Mouse (Mus musculus) left cerebral cortex, postnatal 4 days (tissue): Measurements from ENCODE around the gene Slx1b. TPM values are rescaled to one million over a fixed set of nuclear protein-coding genes. Genes with fewer than 3 reads are reported as not detected.
"Not testable (repeated sequence)": the region's sequence is repeated elsewhere in the genome, so short reads cannot be mapped to it uniquely, and the experiment has no call there.

ENCODE experiments used
- DNase-seq: peaks from one replicate; pipeline ENCODE4 v3.0.0-alpha.2; 2022
- intact Hi-C: fragments of 180-260 bp; cut with DNase I; formaldehyde crosslinking; loops from one replicate; pipeline ENCODE4 v1.15.1; 2025
- total RNA-seq, 2 experiments: library from RNA; stranded (reverse); gene quantifications; 2 replicates each; pipeline ENCODE4 v1.2.3; 2021

The Slx1b gene
- total RNA-seq, 2 experiments from 2014 or later = 25.4 to 26.5 TPM

DNA sequence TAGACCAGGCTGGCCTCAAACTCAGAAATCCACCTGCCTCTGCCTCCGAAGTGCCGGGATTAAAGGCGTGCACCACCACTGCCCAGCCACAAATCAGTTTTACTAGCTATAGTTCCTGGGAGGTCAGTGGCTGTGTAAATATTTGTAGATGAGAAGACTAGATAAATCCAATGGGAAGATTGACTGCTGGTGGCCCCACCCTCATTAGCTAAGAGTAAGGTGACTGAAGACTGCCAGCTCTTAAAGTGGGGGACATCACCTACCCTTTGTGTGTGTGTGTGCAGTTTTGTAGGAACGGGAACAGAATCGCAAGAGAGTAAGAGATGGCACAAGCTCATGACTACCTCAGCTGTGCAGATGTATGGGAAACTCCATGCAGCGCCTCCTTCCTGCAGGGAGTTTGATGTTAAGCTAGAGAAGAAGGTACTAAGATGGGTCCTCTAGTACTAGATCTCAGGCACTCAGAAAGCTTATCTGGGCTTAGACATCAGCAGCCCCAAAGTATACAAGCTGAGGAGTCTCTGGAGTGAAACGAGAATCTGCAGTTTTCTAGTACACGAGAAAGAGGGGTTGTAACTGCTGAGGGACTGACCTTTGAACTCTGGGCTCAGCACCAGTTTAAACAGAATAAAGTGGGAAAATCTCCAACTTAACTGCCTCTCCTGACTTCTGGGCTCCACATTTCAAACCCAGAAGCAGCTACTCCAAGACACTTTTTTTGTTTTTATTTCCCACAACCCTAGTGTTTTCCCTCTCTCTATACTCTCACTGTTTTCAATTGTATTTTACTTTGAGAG is 16.8 kb downstream of the Slx1b start:
- intact Hi-C loops = no loop called here
- DNase-seq = no peak

GRCm38 (mm10) chr7:126676631-126677220 is 18.9 kb downstream of the Slx1b start:
- DNase-seq = no peak
- intact Hi-C loops = no loop called here

GRCm38 (mm10) chr7:126676207-126676606 is 19.4 kb downstream of the Slx1b start, which contains the start of gene Sult1a1:
Gene Sult1a1, minus strand, starts transcription at chr7:126676432.
- DNase-seq = no peak
- intact Hi-C loops = no loop called here

DNA sequence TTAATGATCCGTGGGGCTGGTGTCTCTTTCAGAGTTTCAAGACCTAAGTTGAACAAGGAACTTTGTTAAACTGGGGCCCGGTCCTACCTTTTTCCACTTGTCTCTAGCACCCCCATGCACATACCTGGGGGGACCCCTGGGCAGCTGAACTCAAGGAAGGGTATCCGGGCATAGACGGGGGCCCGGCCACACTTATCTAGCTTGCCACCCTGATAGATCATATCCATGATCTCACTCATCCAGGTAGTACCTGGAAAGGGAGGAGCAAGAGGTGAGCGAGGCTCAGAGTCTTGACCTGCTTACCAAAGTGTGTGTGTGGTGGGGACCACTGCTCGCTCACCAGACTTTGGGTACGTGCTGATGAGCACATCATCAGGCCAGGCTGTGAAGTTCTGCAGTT is 20.5 kb downstream of the Slx1b start:
- no peak for DNase-seq
- intact Hi-C loops = no loop called here

- DNase-seq = no peak
- intact Hi-C loops = no loop called here
Measured at GRCm38 (mm10) chr7:126672111-126672510, 23.5 kb downstream of the Slx1b start.

GRCm38 (mm10) chr7:126670152-126670551 is 25.4 kb downstream of the Slx1b start:
- intact Hi-C loops = no loop called here
- DNase-seq = no peak

DNA sequence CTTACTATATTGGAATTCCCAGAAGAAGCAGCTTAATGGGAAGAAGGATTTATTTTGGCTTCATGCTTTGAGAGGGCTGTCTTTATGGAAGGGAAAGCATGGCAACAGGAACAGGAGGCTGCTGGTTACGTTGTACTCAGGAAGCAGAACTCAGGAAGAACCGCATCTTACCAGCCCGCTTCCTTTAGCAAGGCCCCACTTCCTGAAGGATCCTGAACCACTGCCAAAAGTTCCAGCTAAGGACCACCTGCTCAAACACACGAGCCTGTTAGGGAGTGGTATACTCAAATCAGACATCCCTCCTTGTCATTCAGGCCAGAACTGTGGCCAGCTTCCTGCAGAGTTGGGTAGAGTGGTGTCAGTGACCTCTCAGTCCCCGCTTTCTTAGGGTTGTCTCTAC is 27.1 kb downstream of the Slx1b start:
- intact Hi-C loops = no loop called here
- DNase-seq = no peak

GRCm38 (mm10) chr7:126667495-126668090 is 28.0 kb downstream of the Slx1b start:
- intact Hi-C loops = no loop called here
- no peak for DNase-seq

- no peak for DNase-seq
- intact Hi-C loops = no loop called here
Measured at GRCm38 (mm10) chr7:126665269-126665668, 30.3 kb downstream of the Slx1b start.

DNA sequence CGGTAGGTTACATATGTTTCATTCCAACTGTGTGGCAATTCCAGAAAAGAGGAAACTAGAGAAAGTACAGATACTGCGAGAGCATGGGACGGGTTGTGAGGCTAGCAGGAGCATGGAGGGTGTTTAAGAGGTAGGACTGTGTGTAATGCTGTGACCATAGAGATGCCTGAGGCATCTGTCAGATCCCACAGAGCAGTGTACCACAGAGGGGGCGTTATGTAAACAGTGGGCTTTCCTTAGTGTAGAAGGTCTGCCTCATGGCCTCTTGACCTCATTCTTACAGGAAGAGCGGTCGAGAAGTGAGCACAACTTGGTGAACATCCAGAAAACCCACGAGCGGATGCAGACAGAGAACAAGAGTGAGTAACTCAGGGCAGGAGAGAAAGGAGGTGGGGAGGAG is 31.9 kb downstream of the Slx1b start:
- intact Hi-C loops = no loop called here
- no peak for DNase-seq

GRCm38 (mm10) chr7:126659771-126660170 is 35.8 kb downstream of the Slx1b start:
- DNase-seq = no peak
- intact Hi-C loops = no loop called here

- intact Hi-C loops = no loop called here
- no peak for DNase-seq
Measured at GRCm38 (mm10) chr7:126657522-126657921, 38.1 kb downstream of the Slx1b start.

GRCm38 (mm10) chr7:126655695-126656094 is 39.9 kb downstream of the Slx1b start:
- intact Hi-C loops = no loop called here
- no peak for DNase-seq

DNA sequence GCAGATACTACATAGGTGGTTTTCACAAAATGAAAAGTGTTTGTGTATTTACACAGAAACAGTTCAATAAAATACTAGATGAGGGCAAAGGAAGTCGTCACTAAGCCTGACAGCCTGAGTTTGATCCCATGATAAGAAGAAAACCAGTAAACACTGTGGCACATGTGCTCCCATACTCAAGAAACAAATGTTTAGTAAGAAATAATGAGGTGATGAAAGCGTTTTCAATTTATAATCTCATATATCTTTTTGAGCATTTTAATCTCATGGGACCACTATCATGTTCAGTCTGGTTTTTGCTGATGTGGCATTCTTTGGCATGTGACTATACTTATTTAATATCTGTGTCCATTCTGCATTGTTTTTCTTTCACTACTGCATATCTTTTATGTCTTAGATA is 41.6 kb downstream of the Slx1b start:
- no peak for DNase-seq
- intact Hi-C loops = no loop called here

DNA sequence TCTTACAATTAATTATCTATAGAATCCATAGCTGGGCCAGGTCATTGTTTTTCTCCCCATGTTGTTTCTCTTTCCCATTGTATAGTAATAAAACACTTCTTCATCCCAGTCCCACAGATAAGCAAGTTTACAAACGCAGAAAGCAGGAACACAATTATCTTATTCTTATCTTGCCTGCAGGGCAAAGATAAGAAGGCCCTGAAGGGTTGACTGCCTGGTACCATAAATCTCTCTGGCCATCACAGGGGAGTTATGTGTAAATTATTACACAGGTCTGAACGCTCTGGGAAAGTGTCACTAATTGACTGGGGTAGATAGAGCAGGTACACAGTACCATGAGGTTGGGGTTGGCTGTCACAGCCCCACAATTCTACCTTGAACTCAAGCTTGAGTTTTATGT is 44.7 kb downstream of the Slx1b start:
- DNase-seq = no peak
- intact Hi-C loops = no loop called here

DNA sequence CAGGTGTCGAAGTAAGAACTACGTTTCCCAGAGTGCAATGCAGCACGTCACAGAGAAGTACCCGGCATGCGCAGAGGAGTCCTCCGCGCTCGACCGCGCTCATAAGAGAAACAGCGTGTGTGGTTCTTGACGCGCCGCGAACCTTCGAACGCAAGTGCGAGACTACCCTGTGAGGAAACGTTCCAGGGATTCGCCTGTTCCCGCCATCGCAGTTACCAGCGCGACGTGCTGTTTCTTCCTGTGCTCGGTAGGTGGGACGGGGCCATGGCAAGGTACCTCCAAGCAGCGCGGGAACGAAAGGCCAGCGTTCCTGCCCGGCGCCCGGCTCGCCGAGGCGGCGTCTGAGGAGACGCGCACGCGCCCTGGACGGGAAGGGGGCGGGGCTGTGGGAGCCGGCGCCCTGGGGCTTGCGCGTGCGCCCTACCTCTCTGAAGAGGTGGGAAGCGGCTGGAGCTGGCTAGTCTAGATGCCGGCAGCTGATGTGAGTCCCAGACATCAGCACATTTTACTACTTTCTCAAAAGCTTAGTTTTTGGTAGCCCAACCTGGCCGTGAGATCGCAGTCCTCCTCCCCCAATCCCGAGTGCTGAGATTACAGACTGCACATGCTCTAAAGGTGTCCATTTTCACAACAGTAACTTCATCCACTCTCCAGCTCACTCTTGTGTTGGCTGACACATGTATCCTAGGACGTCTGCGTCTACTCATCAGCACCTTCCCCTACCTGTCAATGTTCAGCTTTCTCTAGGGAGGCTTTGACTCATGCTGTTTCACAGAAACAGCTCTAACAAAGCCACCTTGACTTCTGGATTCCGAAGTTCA is 46.1 kb downstream of the Slx1b start, which contains the start of gene Sgf29:
Gene Sgf29 (plus strand): TSS at position 79 of the 821 bp plus-strand sequence.
- DNase-seq = peak; percentile 95
- intact Hi-C loops = no loop called here

- intact Hi-C loops = no loop called here
- peak; percentile 6 for DNase-seq
Measured at GRCm38 (mm10) chr7:126648486-126648885, 47.1 kb downstream of the Slx1b start.

DNA sequence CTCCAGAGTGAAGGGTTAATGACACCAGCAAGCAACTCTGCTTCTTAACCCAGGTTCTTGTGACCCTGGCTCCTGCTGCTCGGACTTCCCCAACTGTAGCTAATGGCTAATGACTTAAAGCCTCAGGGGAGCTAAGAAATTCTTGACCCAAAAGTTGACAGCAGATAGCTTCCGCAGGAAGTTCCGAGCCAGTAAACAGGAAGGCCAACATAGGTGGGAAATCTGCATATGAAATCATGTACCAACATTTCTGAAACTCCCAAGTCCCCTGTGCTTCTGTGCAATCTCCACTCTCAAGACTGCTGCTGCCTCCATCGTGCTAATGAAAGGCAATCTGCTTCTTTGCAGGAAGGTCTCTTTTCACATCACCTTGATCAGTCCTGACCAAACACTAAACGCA is 49.9 kb downstream of the Slx1b start:
- no peak for DNase-seq
- intact Hi-C loops = no loop called here

DNA sequence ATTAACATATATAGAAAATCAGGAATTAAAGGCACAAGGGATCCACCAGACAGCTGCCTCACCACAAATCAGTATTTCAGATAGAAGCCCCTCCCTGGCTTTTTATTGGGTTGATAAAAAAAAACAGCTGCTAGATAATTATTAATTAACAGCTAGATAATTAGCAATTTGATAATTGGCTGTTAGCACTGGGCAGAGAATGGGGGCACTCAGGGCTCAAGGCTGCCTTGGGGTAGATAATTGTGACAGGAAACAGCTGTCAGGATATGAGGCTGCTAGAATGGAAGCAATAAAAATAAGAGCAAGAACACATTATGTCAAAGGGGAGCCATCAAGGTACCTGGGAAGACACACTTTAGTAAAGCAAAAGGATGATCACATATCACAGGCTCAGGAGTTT is 50.7 kb downstream of the Slx1b start:
- DNase-seq = no peak
- intact Hi-C loops = no loop called here

GRCm38 (mm10) chr7:126644345-126644744 is 51.2 kb downstream of the Slx1b start:
- intact Hi-C loops = no loop called here
- no peak for DNase-seq

DNA sequence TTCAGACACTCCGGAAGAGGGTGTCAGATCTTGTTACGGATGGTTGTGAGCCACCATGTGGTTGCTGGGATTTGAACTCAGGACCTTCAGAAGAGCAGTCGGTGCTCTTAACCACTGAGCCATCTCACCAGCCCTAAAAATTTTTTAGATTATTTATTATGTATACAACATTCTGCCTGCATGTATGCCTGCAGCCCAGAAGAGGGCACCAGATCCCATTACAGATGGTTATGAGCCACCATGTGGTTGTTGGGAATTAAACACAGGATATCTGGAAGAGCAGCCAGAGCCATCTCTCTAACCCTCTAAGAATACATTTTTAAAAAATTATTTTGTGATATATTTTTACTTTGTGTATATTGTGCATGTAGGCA is 52.4 kb downstream of the Slx1b start:
- DNase-seq = peak; percentile 22
- intact Hi-C loops = not testable (repeated sequence)
